Mouse (Mus musculus) ovary, postnatal 14 days (tissue): ENCODE measurements around the gene Fam117b.

Source experiments
- DNase-seq: peaks from one replicate; pipeline ENCODE4 v3.0.0; 2022; ENCODE audit warnings: low spot score

Fam117b gene

GRCm38 (mm10) chr1:59912413-59913157, at the start of gene Fam117b:
Gene Fam117b, plus strand, starts transcription at chr1:59913006.
- DNase-seq, result peak; percentile 95

DNA sequence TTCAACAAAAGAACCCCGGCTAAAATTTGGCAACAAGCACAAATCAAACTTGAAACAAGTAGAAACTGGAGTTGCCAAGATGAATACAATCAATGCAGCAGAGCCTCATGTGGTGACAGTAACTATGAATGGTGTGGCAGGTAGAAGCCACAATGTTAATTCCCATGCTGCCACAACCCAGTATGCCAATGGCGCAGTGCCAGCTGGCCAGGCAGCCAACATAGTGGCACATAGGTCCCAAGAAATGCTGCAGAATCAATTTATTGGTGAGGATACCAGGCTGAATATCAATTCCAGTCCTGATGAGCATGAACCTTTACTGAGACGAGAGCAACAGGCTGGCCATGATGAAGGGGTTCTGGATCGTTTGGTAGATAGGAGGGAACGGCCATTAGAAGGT, 44.8 kb upstream of the Fam117b start:
- no peak for DNase-seq

GRCm38 (mm10) chr1:59874023-59874422, 38.8 kb upstream of the Fam117b start:
- no peak for DNase-seq

DNA sequence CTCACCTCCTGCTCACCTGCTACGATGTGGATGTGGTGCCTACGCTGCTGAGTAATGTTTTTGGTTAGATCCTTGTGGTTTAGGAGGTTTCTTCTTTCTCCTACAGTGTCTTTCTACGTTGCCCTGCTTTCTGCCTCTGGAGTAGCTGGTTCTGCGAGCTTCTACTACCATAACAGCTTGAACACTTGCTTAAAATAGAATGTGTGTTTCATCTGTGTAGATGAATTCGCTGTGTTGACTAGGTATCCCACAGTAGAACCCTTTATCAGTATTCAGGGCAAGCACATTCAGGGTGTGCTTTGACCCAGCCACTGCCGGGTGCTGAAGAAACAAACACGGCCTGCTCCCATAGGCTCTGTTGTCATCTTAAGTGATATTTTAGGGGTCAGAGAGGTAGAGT, 34.7 kb upstream of the Fam117b start:
- DNase-seq, result no peak

GRCm38 (mm10) chr1:59883349-59884134, 29.3 kb upstream of the Fam117b start:
- DNase-seq, result peak; percentile 65

DNA sequence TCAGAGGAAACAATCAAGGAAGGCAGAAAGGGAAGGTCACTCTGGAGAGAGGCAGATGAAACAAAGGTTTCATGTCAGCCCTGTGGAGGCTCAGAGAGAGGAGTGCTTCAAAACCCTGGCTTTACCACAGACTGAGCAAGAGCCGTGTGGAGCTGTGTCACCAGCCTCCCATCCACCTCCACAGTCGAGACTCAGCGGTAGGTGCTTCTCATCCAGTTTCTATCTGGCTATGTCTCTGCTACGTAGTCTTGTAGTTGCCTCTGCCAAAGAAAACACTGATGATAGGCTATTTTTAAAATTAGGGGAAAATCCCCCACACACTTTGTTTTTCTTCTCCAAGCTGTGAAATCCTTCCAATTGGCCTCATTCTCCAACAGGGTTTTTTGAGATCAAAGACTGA, 25.9 kb upstream of the Fam117b start:
- DNase-seq, result no peak

- DNase-seq, result no peak
These were observed 24.8 kb upstream of the Fam117b start for GRCm38 (mm10) chr1:59888018-59888417.

- no peak for DNase-seq
These were observed 21.6 kb upstream of the Fam117b start for GRCm38 (mm10) chr1:59891185-59891584.

DNA sequence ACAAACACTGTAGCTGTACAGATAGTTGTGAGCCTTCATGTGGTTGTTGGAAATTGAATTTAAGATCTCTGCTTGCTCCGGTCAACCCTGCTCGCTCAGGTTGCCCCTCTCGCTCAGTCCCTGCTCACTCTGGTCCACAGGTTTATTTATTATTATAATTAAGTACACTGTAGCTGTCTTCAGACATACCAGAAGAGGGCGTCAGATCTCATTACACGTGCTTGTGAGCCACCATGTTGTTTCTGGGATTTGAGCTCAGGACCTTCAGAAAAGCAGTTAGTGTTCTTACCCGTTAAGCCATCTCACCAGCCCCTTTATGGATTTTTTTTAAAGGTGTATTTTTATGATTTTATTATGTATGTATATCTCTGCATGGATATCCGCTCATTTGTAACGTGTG, 20.0 kb upstream of the Fam117b start:
- no peak for DNase-seq

DNA sequence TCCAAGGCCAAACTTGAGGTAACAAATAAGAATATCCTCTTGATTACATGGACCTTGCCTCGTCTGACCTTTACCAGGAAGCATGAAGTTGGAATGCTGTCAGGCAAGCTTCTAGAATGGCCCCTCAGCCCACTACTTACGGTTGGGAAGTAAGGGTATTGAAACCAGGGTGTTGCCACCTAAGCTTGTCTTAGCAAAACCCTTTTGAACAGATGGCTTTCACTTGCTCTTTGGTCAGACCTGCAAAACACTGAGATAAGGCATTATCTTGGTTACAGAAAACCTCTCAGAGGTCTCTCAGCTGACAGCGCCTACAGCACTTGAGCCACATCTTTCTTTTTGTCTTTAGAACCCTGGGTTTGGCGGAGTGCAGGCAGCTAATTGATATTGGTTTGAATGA, 18.8 kb upstream of the Fam117b start:
- no peak for DNase-seq

- DNase-seq, result no peak
These were observed 17.4 kb upstream of the Fam117b start for GRCm38 (mm10) chr1:59895456-59895855.

DNA sequence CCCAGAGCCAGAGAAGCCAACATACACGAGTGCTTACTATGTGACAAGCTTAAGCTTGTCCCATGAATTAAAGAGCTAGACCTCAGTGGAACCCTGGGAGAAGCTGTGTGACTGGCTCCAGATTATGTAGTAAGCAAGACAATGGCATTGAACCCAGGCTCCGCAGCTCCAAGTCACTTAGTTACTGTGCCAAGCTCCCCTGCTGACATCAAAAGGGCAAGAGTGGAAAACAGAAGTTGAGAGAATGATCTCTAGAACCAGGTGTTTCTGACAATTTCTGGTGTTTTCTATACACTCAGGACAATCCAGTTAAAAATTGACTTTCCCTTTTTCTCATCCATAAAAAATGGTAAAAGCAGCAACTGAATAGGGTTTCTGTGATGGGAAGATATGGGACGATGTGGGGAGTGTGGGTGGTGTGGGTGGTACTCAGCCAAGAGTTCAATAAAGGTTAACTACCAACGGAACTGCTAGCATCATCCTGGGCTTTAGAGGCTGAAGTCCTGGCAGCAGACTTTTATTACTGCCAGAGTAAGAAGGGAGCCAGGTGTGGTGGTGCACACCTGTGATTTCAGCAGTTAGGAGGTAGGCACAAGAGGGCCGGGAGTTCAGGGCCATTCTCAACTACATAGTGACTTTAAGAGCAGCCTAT, 15.5 kb upstream of the Fam117b start:
- no peak for DNase-seq

DNA sequence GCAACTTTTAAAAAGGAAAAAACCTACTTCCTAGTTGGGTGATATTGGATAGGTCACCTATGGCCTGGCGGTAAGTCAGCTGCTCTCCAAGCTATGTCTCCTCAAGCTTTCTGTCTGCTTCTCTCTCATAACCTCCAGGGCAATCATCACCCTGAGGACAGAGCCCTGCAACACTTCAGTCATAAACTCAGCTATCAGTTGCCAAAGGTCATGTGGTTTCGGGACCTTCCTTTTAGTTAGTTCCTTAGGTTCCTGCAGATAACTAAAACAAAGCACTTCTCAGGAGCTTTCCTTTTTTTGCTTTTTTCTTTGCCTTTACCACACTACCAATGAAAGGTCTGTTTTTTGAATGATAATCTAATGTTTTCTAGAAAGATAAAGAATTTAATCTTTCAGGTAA, 13.1 kb upstream of the Fam117b start:
- no peak for DNase-seq

DNA sequence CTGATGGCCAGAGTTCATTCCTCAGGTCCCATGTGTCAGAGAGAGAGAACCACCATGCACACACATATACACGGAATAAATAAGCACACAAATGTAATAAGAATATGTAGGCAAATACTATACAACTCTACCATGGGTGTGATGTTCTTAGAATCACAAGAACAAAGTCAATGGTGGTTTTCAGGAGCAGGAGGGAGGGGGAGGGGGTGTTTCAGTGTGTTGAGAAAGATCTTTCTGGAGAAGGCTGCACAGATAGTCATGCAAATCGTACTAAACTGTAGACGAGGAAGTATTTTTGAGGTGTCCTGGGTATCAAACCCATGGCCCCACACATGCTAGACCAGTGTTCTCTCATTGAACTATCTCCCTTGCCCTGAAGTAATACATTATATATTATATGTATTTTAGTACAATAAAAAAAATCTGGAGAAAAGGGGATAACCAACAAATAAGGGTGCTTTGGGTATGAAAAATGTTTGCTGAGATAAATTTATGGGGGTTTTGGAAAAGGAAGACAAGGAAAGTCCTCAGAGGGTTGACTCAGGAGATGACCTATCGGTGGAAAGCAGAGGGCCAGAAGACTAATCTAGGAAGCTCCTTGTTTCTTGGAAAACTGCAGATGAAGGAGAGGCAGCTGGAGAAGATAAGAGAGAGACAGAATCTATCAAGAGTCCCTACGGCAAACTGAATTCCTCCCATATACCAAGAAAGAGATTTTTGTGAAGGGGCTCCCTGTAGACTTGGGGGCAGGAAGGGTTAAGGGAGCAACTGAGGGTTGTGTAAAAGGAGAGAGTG, 11.5 kb upstream of the Fam117b start:
- DNase-seq, result no peak

- no peak for DNase-seq
These were observed 10.2 kb upstream of the Fam117b start for GRCm38 (mm10) chr1:59902634-59903033.

- no peak for DNase-seq
These were observed 8.0 kb upstream of the Fam117b start for GRCm38 (mm10) chr1:59904630-59905295.

DNA sequence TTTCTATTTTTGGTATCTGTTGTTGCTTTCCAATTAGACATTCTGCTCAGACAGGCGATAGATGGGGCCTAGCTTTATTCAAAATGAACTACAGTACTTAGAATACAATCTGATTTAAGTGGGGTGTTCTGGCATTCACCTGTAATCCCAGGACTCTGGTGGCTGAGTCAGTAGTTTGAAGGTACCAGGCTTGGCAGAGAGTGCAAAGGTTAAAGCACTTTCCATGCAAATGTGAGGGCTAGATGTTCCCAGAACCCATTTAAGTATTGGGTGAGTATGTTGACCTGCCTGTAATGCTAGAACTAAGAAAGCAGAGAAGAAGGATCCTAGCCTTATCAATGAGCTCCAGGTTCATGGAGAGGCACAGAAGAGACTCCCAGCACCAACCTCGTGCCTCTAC, 6.9 kb upstream of the Fam117b start:
- DNase-seq, result no peak

DNA sequence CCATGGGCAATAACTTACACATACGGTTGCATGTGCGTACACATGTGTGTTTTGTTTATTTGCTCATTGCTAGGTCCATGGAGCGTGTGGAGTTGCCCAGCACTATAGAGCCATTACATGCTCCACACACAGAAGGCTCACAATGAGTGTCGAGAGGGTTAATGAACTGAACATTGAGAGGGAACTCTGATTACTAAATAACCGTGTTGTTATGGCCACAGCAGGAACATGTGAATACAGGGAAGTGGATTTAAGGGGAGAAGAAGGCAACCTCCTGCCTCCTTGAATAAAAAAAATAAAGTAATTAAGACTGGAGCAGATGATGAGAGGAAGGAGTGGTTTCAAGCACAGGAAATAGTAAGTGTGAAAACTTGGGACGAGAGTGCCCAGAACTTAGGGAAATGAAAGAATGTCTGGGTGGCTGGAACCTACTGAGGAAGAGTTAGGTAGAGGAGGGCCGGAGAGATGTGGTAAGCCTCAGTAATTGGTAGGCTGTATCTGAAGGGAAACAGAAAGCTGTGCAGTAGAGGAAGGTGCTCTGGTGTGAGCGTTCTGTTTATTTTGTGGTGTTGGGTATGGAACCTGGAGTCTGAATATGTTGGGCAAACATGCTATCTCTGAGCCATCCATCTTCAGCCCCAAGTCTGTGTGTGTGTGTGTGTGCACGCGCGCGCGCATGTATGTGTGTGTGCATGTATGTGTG, 5.8 kb upstream of the Fam117b start:
- no peak for DNase-seq

DNA sequence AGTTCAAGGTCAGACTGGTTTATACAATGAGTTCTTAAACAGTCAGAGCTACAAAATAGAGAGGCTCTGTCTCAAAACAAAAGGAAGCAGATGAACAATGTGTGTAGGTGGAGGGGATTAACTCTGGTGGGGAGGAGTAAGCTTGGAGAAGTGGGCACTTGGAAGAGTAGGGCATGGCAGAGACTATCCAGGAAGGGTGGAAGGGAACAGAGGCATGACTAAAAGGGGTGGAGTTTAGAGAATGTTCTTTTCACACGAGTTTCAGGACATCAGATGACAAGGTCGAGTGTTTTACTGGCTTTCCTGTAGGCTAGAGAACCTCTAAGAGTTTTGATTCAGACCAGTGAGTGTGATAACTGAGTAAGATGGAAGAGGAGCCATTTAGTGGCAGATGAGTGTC, 5.1 kb upstream of the Fam117b start:
- no peak for DNase-seq

GRCm38 (mm10) chr1:59910941-59911340, 1.9 kb upstream of the Fam117b start:
- DNase-seq, result no peak
